Mouse (Mus musculus): Measurements from ENCODE around the gene Syt1. TPM values are rescaled to one million over a fixed set of nuclear protein-coding genes. Genes with fewer than 3 reads are reported as not detected.

The Syt1 gene
- polyA plus RNA-seq, 1 experiment: not detected

DNA sequence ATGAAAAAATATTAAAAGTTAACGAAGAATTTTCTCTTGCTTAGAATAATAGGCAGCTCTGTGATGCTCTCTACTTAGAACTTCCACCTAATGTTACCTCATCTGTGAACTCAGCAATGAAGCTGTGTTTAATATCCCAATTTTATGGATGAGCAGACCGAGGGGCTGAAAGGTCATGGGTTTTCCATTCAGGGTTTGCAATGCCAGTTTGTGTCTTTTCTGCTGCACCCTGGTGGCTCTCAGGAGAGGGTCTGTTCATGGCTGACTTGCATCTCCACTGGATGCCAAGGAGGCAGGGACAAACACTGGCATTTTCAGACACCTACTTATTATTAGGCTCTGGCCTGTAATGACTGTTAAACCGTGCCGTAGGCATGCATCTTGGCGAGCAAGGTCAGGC lies 439.7 kb downstream of the Syt1 start:
- Histone ChIP-seq H3K27ac (replicated peaks; ENCODE audit: low read depth, low read length) (no peak overlapping the region), H3K4me3 (ENCODE audit: insufficient read depth, low read depth, low read length) (no peak overlapping the region), H3K4me1 (ENCODE audit: control insufficient read depth, insufficient read depth, insufficient read length, low read length) (no peaks in the 10 kb centered on the region)

- Histone ChIP-seq H3K4me1 (ENCODE audit: control insufficient read depth, insufficient read depth, insufficient read length, low read length) (no peaks in the 10 kb centered on the region), H3K27ac (replicated peaks; ENCODE audit: low read depth, low read length) (no peak overlapping the region), H3K4me3 (ENCODE audit: insufficient read depth, low read depth, low read length) (no peak overlapping the region)
Observed at GRCm38 (mm10) chr10:108569568-108570139, 441.1 kb downstream of the Syt1 start.

DNA sequence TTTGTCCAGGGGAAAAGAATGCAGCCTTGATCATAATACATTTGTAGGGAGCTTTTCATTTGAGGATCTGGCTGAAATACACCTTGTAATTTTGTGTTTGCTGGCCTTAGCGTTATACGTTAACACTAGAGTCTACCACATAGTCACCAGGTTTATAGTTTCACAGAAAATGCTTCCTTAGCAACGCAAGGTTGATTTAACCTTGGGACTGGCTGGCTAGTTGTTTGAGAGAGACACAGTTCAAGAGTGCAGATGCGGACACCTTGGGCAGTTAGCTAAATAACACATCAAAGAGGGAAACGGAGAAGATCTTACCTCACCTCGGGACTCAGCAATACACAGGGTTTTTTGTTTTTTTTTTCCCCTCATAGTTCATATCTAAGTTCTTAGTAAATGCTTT lies 441.9 kb downstream of the Syt1 start:
- no peaks in the 10 kb centered on the region for H3K4me1 ChIP-seq (ENCODE audit: control insufficient read depth, insufficient read depth, insufficient read length, low read length)
- H3K4me3 ChIP-seq (ENCODE audit: insufficient read depth, low read depth, low read length): no peak overlapping the region
- no peak overlapping the region for H3K27ac ChIP-seq (replicated peaks; ENCODE audit: low read depth, low read length)

DNA sequence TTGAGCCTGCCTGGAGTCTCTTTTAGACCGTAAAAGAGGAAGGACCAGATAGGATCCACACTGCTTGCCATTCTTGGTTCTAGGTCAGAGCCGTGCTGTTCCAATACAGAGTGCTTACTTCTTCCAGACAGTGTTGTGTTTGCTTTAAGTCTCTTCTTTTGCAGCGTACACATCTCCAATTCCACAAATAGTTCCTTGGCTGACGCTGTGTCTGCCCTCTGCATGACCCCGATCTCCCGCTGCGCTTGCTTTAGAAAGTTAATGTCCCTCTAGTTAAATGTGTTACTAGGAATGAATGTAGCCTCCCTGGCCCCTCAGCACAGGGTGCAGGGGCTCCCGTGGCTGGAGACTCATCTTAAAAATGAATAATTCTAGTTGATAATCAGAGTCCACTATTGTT lies 442.6 kb downstream of the Syt1 start:
- no peaks in the 10 kb centered on the region for H3K4me1 ChIP-seq (ENCODE audit: control insufficient read depth, insufficient read depth, insufficient read length, low read length)
- H3K27ac ChIP-seq (replicated peaks; ENCODE audit: low read depth, low read length): no peak overlapping the region
- H3K4me3 ChIP-seq (ENCODE audit: insufficient read depth, low read depth, low read length): no peak overlapping the region

GRCm38 (mm10) chr10:108567456-108567855 lies 443.3 kb downstream of the Syt1 start:
- no peak overlapping the region for H3K27ac ChIP-seq (replicated peaks; ENCODE audit: low read depth, low read length)
- H3K4me3 ChIP-seq (ENCODE audit: insufficient read depth, low read depth, low read length): no peak overlapping the region
- H3K4me1 ChIP-seq (ENCODE audit: control insufficient read depth, insufficient read depth, insufficient read length, low read length): no peaks in the 10 kb centered on the region

DNA sequence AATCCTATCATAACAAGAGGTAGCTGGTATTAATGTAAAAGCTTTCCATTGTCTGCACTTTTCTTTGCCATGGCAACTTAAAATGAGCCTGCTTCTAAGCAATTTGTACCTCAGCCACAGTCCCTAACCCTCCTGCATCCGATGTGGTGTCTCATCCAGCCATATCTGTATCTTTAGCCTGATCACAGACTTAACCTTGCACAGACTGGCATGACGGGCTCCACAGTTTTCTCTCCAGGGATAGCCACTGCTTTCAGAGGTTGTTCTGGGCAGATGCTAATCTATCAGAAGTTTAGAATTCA lies 451.2 kb downstream of the Syt1 start:
- no peak overlapping the region for H3K27ac ChIP-seq (replicated peaks; ENCODE audit: low read depth, low read length)
- no peak overlapping the region for H3K4me3 ChIP-seq (ENCODE audit: insufficient read depth, low read depth, low read length)
- H3K4me1 ChIP-seq (ENCODE audit: control insufficient read depth, insufficient read depth, insufficient read length, low read length): no peaks in the 10 kb centered on the region

GRCm38 (mm10) chr10:108558812-108559606 lies 451.8 kb downstream of the Syt1 start:
- H3K4me3 ChIP-seq (ENCODE audit: insufficient read depth, low read depth, low read length): no peak overlapping the region
- no peaks in the 10 kb centered on the region for H3K4me1 ChIP-seq (ENCODE audit: control insufficient read depth, insufficient read depth, insufficient read length, low read length)
- H3K27ac ChIP-seq (replicated peaks; ENCODE audit: low read depth, low read length): no peak overlapping the region

DNA sequence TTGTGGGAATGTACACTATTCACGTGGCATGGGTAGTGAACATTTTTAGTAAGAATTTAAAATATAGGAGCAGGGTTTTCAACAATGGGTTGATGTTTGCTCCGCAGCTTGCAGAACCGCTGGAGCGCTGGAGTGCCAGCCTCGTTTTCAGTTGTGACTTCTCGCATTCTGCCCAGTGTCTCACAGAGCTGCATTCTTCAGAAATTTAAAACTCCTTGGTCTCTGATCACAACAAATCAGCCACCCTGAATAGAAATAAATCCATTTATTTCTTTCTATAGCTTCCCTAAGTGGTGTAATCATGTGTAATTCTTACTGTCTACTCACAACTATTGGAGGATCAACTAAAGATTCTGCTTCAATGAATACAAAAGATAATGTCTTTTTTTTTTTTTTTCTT lies 458.2 kb downstream of the Syt1 start:
- no peak overlapping the region for H3K4me3 ChIP-seq (ENCODE audit: insufficient read depth, low read depth, low read length)
- H3K27ac ChIP-seq (replicated peaks; ENCODE audit: low read depth, low read length): no peak overlapping the region
- H3K4me1 ChIP-seq (ENCODE audit: control insufficient read depth, insufficient read depth, insufficient read length, low read length): no peaks in the 10 kb centered on the region

DNA sequence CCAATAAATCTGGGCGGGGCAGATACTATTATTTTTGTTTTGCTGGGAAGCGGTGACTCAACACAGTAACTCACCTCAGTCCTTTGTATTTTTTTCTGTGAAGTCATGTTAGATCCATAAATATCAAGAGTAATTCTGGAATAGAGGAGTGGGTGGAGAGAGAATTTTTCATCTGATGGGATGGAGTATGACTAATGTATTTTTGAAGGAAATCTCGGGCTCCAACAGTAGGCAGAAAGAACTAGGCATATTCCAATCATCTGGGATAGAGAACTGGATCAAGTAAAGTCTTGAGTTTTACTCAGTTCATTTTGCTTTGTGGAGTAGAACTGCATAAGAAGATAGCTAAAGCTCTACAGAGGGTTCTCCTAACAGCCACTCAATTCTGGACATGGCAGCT lies 465.1 kb downstream of the Syt1 start:
- no peak overlapping the region for H3K4me3 ChIP-seq (ENCODE audit: insufficient read depth, low read depth, low read length)
- H3K4me1 ChIP-seq (ENCODE audit: control insufficient read depth, insufficient read depth, insufficient read length, low read length): no peaks in the 10 kb centered on the region
- no peak overlapping the region for H3K27ac ChIP-seq (replicated peaks; ENCODE audit: low read depth, low read length)

DNA sequence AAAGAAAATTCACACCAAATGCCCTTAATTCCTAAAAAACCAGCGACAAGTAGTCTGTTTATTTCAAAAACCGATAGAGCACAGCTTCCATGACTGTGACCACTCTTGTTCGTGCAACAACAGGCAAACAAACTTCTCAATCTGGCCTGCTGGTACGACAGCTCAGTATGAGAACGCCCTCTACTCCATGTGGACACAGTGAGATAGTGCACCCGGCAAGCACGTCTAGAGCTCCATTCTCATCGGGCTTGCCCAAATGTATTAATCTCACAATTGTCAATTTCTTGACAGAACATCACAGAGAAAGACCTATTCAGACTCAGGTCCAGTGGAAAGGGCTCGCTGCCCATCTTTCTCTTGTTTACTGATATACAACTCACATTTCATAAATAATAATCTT lies 469.2 kb downstream of the Syt1 start:
- H3K4me1 ChIP-seq (ENCODE audit: control insufficient read depth, insufficient read depth, insufficient read length, low read length): no peaks in the 10 kb centered on the region
- H3K4me3 ChIP-seq (ENCODE audit: insufficient read depth, low read depth, low read length): no peak overlapping the region
- no peak overlapping the region for H3K27ac ChIP-seq (replicated peaks; ENCODE audit: low read depth, low read length)

GRCm38 (mm10) chr10:108538546-108538945 lies 472.2 kb downstream of the Syt1 start:
- Histone ChIP-seq H3K27ac (replicated peaks; ENCODE audit: low read depth, low read length) (no peak overlapping the region), H3K4me3 (ENCODE audit: insufficient read depth, low read depth, low read length) (no peak overlapping the region), H3K4me1 (ENCODE audit: control insufficient read depth, insufficient read depth, insufficient read length, low read length) (no peaks in the 10 kb centered on the region)

- Histone ChIP-seq H3K4me1 (ENCODE audit: control insufficient read depth, insufficient read depth, insufficient read length, low read length) (no peaks in the 10 kb centered on the region), H3K4me3 (ENCODE audit: insufficient read depth, low read depth, low read length) (no peak overlapping the region), H3K27ac (replicated peaks; ENCODE audit: low read depth, low read length) (no peak overlapping the region)
Observed at GRCm38 (mm10) chr10:108537641-108538040, 473.1 kb downstream of the Syt1 start.

DNA sequence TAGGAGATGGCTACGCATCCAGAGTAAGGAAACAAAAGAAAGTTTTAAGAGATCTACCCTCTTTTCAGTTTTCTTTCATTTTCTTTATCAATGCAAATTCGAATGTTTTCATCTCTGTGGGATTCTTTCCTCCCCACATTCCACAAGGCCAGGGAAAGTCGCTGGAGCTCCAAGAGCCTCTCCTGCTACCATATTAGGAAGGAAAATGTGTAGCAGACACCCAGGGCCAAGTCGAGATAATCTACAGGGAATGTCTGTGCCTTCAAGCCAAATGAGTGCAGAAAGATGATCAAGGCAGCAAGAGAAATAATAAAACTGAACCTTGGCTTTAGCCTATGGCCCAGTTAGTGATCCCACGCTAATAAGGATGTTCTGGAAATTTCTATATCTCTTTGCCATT lies 474.9 kb downstream of the Syt1 start:
- Histone ChIP-seq H3K4me3 (ENCODE audit: insufficient read depth, low read depth, low read length) (no peak overlapping the region), H3K4me1 (ENCODE audit: control insufficient read depth, insufficient read depth, insufficient read length, low read length) (no peaks in the 10 kb centered on the region), H3K27ac (replicated peaks; ENCODE audit: low read depth, low read length) (no peak overlapping the region)

DNA sequence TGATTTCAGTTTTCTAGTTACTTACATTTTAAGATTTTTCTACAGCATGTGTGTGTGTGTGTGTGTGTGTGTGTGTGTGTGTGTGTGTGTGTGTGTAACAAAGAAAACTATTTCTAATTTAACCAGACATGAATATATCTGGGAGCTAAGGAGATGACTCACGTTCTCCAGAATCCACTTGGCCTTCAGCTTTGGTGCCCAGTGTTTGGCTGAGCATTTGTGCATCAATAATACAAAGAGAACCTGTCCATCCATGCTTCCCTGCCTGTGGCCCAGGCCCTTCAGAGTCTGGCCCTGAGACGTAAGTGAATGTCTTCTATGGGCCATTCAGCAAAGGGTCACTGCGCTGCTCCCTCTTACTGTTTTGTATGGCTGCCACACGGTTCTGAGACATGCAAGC lies 476.7 kb downstream of the Syt1 start:
- Histone ChIP-seq H3K4me3 (ENCODE audit: insufficient read depth, low read depth, low read length) (no peak overlapping the region), H3K27ac (replicated peaks; ENCODE audit: low read depth, low read length) (no peak overlapping the region), H3K4me1 (ENCODE audit: control insufficient read depth, insufficient read depth, insufficient read length, low read length) (no peaks in the 10 kb centered on the region)

DNA sequence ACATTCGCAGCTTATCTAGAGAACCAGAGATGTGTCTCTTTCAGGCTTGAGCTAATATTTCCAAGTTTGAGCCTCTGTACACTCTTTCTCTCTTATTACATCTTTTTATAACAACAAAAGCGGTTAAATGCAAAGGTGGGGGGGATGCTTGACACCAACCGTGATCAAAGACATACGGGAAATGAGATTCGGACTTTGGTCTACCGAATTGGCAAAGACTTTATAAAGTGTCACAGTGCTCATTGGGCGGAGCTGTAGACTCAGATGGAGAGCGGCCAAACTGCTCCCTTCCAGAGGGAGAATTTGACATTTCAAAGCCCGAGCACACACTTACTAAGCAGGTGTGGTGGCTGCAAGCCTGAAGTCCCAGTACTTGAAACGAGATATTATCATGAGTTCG lies 477.9 kb downstream of the Syt1 start:
- Histone ChIP-seq H3K27ac (replicated peaks; ENCODE audit: low read depth, low read length) (no peak overlapping the region), H3K4me3 (ENCODE audit: insufficient read depth, low read depth, low read length) (no peak overlapping the region), H3K4me1 (ENCODE audit: control insufficient read depth, insufficient read depth, insufficient read length, low read length) (no peaks in the 10 kb centered on the region)

DNA sequence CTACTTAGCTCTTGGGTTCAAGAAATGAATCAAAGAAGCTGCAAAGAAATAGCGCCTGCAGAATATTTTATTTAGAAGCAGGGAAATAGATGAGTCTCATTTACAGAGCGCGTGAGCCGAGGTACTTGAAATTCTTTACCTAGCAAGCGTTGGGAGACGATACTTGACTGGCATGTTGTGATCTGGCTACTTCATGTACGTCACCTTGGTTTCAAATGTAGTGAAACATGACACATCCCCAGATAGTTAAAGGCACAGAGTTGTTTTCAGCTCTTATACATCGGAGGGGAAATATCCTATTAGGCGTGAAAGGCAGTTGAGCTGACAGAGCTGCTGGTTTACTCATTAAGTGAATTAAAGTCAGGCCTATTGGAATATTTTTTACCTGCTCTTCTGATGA lies 478.5 kb downstream of the Syt1 start:
- Histone ChIP-seq H3K4me1 (ENCODE audit: control insufficient read depth, insufficient read depth, insufficient read length, low read length) (no peaks in the 10 kb centered on the region), H3K4me3 (ENCODE audit: insufficient read depth, low read depth, low read length) (no peak overlapping the region), H3K27ac (replicated peaks; ENCODE audit: low read depth, low read length) (no peak overlapping the region)
